Mouse (Mus musculus) kidney, embryonic 15.5 days (tissue): ENCODE data around the gene Gtf2ird1. TPM values are rescaled to one million over a fixed set of nuclear protein-coding genes. Genes with fewer than 3 reads are reported as not detected.
"Not testable (repeated sequence)": the region's sequence is repeated elsewhere in the genome, so short reads cannot be mapped to it uniquely, and the experiment has no call there.

Experiments used
- ATAC-seq: fragments of 200-750 bp; cut with Nextera tagmentation; replicated peaks from 2 replicates; pipeline ENCODE4 v1.8.0; 2017; ENCODE audit warnings: moderate TSS enrichment; ENCODE audit not compliant: low FRiP score
- H3K27ac ChIP-seq: fragments of 300-500 bp; sonication (generic); 2 replicates; pipeline ENCODE4 v1.5.1; 2015; ENCODE audit warnings: mild to moderate bottlenecking, inconsistent platforms
- H3K27me3 ChIP-seq: fragments of 300-500 bp; sonication (generic); 2 replicates; pipeline ENCODE4 v1.6.1; 2015; ENCODE audit warnings: inconsistent platforms
- H3K36me3 ChIP-seq: fragments of 300-500 bp; sonication (generic); 2 replicates; pipeline ENCODE4 v1.6.1; 2015; ENCODE audit warnings: inconsistent platforms
- H3K4me1 ChIP-seq: fragments of 300-500 bp; sonication (generic); 2 replicates; pipeline ENCODE4 v1.6.1; 2015; ENCODE audit warnings: inconsistent platforms
- H3K4me2 ChIP-seq: fragments of 300-500 bp; sonication (generic); 2 replicates; pipeline ENCODE4 v1.6.1; 2015; ENCODE audit warnings: moderate library complexity, mild to moderate bottlenecking, inconsistent platforms
- H3K4me3 ChIP-seq: fragments of 300-500 bp; sonication (generic); replicated peaks from 2 replicates; pipeline ENCODE4 v1.5.1; 2015; ENCODE audit warnings: mild to moderate bottlenecking, inconsistent platforms
- H3K9ac ChIP-seq: fragments of 300-500 bp; sonication (generic); 2 replicates; pipeline ENCODE4 v1.6.1; 2015; ENCODE audit warnings: mild to moderate bottlenecking, inconsistent platforms
- H3K9me3 ChIP-seq: fragments of 300-500 bp; sonication (generic); replicated peaks from 2 replicates; pipeline ENCODE4 v1.6.1; 2016; ENCODE audit warnings: inconsistent platforms
- WGBS: fragments of 180-500 bp; shearing (Covaris S2); methylation state at CpG from one replicate; pipeline ENCODE4 v1.1.7; 2015; ENCODE audit warnings: mixed read lengths; 5-methylcytosine and 5-hydroxymethylcytosine counted together
- polyA plus RNA-seq: library from polyadenylated mRNA; unstranded; fragments of >200 nt; fragmentation: Nextera tagmentation; extraction: Ambion mirVana; gene quantifications from 2 replicates; pipeline ENCODE4 v1.2.1, GENCODE M21; 2015

Gene Gtf2ird1
- polyA plus RNA-seq, 1 experiment from 2014 or later, result 84.3 TPM

- ATAC-seq, result no peak
- 82% methylated on average over 2 of the region's 2 CpGs for WGBS
- H3K4me3 ChIP-seq, result no peak overlapping the region
- H3K27me3 ChIP-seq, result no peaks in the 10 kb centered on the region
- H3K4me2 ChIP-seq, result no peak overlapping the region
- peaks cover 1% of the 10 kb centered on the region; the same call in 1 of the 2 replicates for H3K36me3 ChIP-seq
- H3K9ac ChIP-seq, result no peak overlapping the region
- H3K27ac ChIP-seq, result no peak overlapping the region
- H3K9me3 ChIP-seq, result no peaks in the 10 kb centered on the region
- peaks cover 26% of the 10 kb centered on the region for H3K4me1 ChIP-seq
Observed at GRCm38 (mm10) chr5:134457371-134457770, 855 bp upstream of the Gtf2ird1 start.

GRCm38 (mm10) chr5:134455914-134456423, 547 bp downstream of the Gtf2ird1 start:
- peak; percentile 59 for ATAC-seq
- Histone ChIP-seq H3K9ac (peak overlapping the region; percentile 84), H3K27me3 (no peaks in the 10 kb centered on the region), H3K27ac (peak overlapping the region; percentile 91), H3K9me3 (0 out of 2 replicates have a peak, but pooled peaks cover 6% of the 10 kb centered on the region), H3K4me1 (peaks cover 26% of the 10 kb centered on the region), H3K4me3 (peak overlapping the region; percentile 69), H3K4me2 (peak overlapping the region; percentile 85), H3K36me3 (peaks cover 11% of the 10 kb centered on the region)
- under 1% methylated on average over 17 of the region's 17 CpGs for WGBS

GRCm38 (mm10) chr5:134455186-134455895, 1.2 kb downstream of the Gtf2ird1 start:
- Histone ChIP-seq H3K9ac (peak overlapping the region; percentile 84), H3K36me3 (peaks cover 15% of the 10 kb centered on the region), H3K27ac (peak overlapping the region; percentile 91), H3K4me3 (peak overlapping the region; percentile 69), H3K27me3 (no peaks in the 10 kb centered on the region), H3K9me3 (0 out of 2 replicates have a peak, but pooled peaks cover 6% of the 10 kb centered on the region), H3K4me1 (peaks cover 26% of the 10 kb centered on the region), H3K4me2 (peak overlapping the region; percentile 85)
- WGBS, result under 1% methylated on average over 21 of the region's 21 CpGs
- ATAC-seq, result peak; percentile 61

- peak overlapping the region; percentile 91 for H3K27ac ChIP-seq
- no peak for ATAC-seq
- peaks cover 26% of the 10 kb centered on the region for H3K4me1 ChIP-seq
- H3K27me3 ChIP-seq, result no peaks in the 10 kb centered on the region
- 32% methylated on average over 9 of the region's 9 CpGs for WGBS
- H3K4me2 ChIP-seq, result peak overlapping the region; percentile 85
- peaks cover 19% of the 10 kb centered on the region for H3K36me3 ChIP-seq
- 0 out of 2 replicates have a peak, but pooled peaks cover 6% of the 10 kb centered on the region for H3K9me3 ChIP-seq
- peak overlapping the region; percentile 69 for H3K4me3 ChIP-seq
- peak overlapping the region; percentile 84 for H3K9ac ChIP-seq
Observed at GRCm38 (mm10) chr5:134454421-134454820, 2.1 kb downstream of the Gtf2ird1 start.

- Histone ChIP-seq H3K4me3 (no peak overlapping the region), H3K27me3 (no peaks in the 10 kb centered on the region), H3K36me3 (peaks cover 19% of the 10 kb centered on the region), H3K9me3 (0 out of 2 replicates have a peak, but pooled peaks cover 6% of the 10 kb centered on the region), H3K4me1 (peaks cover 26% of the 10 kb centered on the region), H3K4me2 (no peak overlapping the region), H3K9ac (no peak overlapping the region), H3K27ac (no peak overlapping the region)
- no peak for ATAC-seq
- WGBS, result 42% methylated on average over 1 of the region's 1 CpGs
Observed at GRCm38 (mm10) chr5:134453577-134453976, 2.9 kb downstream of the Gtf2ird1 start.

- H3K4me2 ChIP-seq, H3K27ac ChIP-seq, H3K9me3 ChIP-seq, H3K27me3 ChIP-seq, H3K9ac ChIP-seq, ATAC-seq, H3K4me3 ChIP-seq: not testable (repeated sequence)
- Histone ChIP-seq H3K4me1 (peaks cover 26% of the 10 kb centered on the region), H3K36me3 (peaks cover 41% of the 10 kb centered on the region)
- WGBS, result 90% methylated on average over 4 of the region's 4 CpGs
Observed at GRCm38 (mm10) chr5:134446755-134447154, 9.8 kb downstream of the Gtf2ird1 start.

DNA sequence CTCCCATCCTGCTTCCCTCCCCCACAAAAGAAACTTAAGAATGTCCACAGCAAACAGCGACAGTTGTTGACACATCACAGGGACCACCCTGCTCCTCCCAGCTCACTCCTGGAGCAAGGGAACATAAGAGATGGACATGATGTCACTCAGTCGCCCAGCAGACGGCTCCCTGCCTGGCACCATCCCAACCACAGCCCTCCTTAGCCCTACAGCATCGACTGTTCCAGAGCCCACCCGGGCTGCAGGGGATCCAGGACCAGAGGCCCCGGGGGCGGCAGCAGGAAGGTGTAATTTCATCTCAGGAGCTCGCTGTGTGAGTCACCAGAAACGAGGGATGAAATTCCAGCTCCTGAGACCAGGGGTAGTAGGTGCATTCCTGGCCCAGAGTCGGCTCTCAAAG, 10.6 kb downstream of the Gtf2ird1 start:
- Histone ChIP-seq H3K9ac (no peak overlapping the region), H3K36me3 (peaks cover 37% of the 10 kb centered on the region), H3K4me2 (peak overlapping the region; percentile 24), H3K27me3 (no peaks in the 10 kb centered on the region), H3K27ac (peak overlapping the region; percentile 71), H3K4me3 (no peak overlapping the region), H3K9me3 (no peaks in the 10 kb centered on the region), H3K4me1 (peaks cover 32% of the 10 kb centered on the region)
- WGBS, result 6% methylated on average over 10 of the region's 10 CpGs
- peak; percentile 81 for ATAC-seq

DNA sequence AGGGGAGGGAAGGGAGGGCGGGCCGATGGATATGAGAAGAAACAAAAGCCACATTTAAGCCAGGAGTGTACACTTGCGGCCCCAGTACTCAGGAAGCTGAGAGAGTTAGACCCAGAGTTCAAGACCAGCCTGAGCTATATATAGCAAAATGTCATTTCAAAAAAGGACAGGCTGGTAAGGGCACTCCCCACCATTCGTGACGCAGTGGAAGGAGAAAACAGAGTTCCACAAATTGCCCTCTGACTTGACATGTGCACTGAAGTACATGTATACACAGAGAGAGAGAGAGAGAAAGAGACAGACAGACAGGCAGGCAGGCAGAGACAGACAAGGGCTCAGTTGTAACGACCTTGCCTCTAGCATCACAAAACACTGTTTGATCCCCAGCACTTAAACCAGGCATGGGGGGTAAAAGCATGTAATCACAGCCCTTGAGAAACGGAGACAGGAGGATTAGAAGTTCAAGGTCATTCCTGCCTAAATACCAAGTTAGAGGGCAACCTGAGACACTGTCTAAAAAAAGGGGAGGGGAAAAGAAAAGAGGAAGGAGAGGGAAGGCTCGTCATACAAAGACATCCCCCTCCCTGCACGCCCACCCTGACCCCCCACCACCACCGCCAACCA, 11.2 kb downstream of the Gtf2ird1 start:
- Histone ChIP-seq H3K36me3 (peaks cover 33% of the 10 kb centered on the region), H3K4me2 (peak overlapping the region; percentile 24), H3K9me3 (no peaks in the 10 kb centered on the region), H3K4me1 (peaks cover 37% of the 10 kb centered on the region), H3K9ac (no peak overlapping the region), H3K27me3 (no peaks in the 10 kb centered on the region), H3K27ac (peak overlapping the region; percentile 71), H3K4me3 (no peak overlapping the region)
- WGBS, result 23% methylated on average over 10 of the region's 10 CpGs
- no peak; the same call in 1 of the 2 replicates for ATAC-seq

DNA sequence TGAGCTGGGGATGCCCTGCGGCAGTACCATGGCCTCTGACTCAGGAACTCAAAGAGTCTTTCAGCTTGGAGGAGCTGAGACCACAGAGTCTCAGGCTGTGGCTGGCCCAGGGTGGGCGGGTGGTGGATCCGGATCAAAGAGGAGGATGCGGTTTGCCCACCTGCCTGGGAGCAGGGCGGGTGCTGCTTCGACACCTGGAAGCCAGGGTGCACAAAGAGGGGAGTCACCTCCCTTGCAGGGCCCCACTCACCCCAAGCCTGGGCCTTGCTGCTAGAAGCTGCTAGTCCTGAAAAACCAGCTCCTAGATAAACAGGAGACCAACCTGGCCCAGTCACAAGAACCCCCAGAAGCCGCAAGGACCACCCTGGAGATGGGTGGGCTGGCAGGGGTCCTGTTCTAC, 12.0 kb downstream of the Gtf2ird1 start:
- peaks cover 35% of the 10 kb centered on the region for H3K36me3 ChIP-seq
- H3K9me3 ChIP-seq, result no peaks in the 10 kb centered on the region
- no peak for ATAC-seq
- no peak overlapping the region for H3K9ac ChIP-seq
- WGBS, result 86% methylated on average over 7 of the region's 7 CpGs
- peak overlapping the region; percentile 71 for H3K27ac ChIP-seq
- H3K4me2 ChIP-seq, result no peak overlapping the region
- H3K27me3 ChIP-seq, result no peaks in the 10 kb centered on the region
- peaks cover 42% of the 10 kb centered on the region for H3K4me1 ChIP-seq
- no peak overlapping the region for H3K4me3 ChIP-seq

GRCm38 (mm10) chr5:134442066-134442465, 14.4 kb downstream of the Gtf2ird1 start:
- Histone ChIP-seq H3K9ac (no peak overlapping the region), H3K4me2 (no peak overlapping the region), H3K9me3 (no peaks in the 10 kb centered on the region), H3K27me3 (no peaks in the 10 kb centered on the region), H3K4me3 (no peak overlapping the region), H3K36me3 (peaks cover 29% of the 10 kb centered on the region), H3K4me1 (peaks cover 58% of the 10 kb centered on the region), H3K27ac (no peak overlapping the region)
- 74% methylated on average over 3 of the region's 3 CpGs for WGBS
- ATAC-seq, result no peak

- Histone ChIP-seq H3K9me3 (no peaks in the 10 kb centered on the region), H3K27me3 (no peaks in the 10 kb centered on the region), H3K4me3 (no peak overlapping the region), H3K4me2 (no peak overlapping the region), H3K36me3 (peaks cover 26% of the 10 kb centered on the region), H3K27ac (no peak overlapping the region; the same call in 1 of the 2 replicates), H3K4me1 (peaks cover 59% of the 10 kb centered on the region), H3K9ac (no peak overlapping the region)
- no peak for ATAC-seq
- 61% methylated on average over 3 of the region's 3 CpGs for WGBS
Observed at GRCm38 (mm10) chr5:134441105-134441504, 15.4 kb downstream of the Gtf2ird1 start.

DNA sequence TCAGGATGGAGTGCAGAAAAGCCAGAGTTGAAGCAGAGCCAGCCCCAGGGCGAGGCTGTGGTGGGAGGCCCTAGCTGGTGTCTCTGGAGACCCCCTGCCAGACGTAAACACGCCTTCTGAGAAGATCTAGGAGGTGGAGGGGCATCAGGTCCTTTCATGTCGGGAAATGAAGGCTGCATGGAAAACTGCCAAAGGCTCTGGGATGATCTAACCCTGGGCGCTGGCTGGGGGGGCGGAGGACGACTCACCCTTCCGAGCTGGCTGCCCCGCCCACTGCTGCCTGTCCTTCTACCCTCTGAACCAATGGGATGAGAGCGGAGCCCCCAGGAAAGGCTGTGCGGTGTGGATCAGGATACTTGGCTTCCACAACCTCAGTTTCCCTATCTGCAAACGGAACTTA, 16.4 kb downstream of the Gtf2ird1 start:
- Histone ChIP-seq H3K27ac (peak overlapping the region; percentile 43; the same call in 1 of the 2 replicates), H3K9ac (no peak overlapping the region), H3K4me2 (no peak overlapping the region), H3K36me3 (peaks cover 26% of the 10 kb centered on the region), H3K4me1 (peaks cover 56% of the 10 kb centered on the region), H3K9me3 (no peaks in the 10 kb centered on the region), H3K4me3 (no peak overlapping the region), H3K27me3 (no peaks in the 10 kb centered on the region)
- 74% methylated on average over 12 of the region's 12 CpGs for WGBS
- ATAC-seq, result no peak
